Mouse (Mus musculus): ENCODE results near the gene Dguok. TPM values are rescaled to one million over a fixed set of nuclear protein-coding genes. Genes with fewer than 3 reads are reported as not detected.

Dguok gene
- polyA plus RNA-seq, 1 experiment from 2014 or later, result 30.9 TPM

- H3K36me3 ChIP-seq (ENCODE audit: control insufficient read depth, insufficient read depth), result no peaks in the 10 kb centered on the region
- H3K9me3 ChIP-seq (ENCODE audit: control insufficient read depth), result no peaks in the 10 kb centered on the region
- under 1% methylated on average over 24 of the region's 41 CpGs for WGBS
- peak overlapping the region; percentile 96 for H3K4me2 ChIP-seq (replicated peaks; ENCODE audit: low read depth)
- peaks cover 34% of the 10 kb centered on the region for H3K4me1 ChIP-seq (replicated peaks; ENCODE audit: control insufficient read depth, insufficient read depth, low read length)
- H3K27ac ChIP-seq (ENCODE audit: low read depth, low read length), result peak overlapping the region; percentile 98
- H3K4me3 ChIP-seq (ENCODE audit: low read depth, low read length), result peak overlapping the region; percentile 69
- peak; percentile 31 for TF ChIP-seq CTCF (IDR thresholded peaks at IDR 0.05; ENCODE audit: low read depth)
- peak overlapping the region; percentile 85 for H3K9ac ChIP-seq (ENCODE audit: low read depth, low read length)
- peak; percentile 15 for ATAC-seq
- no peaks in the 10 kb centered on the region for H3K27me3 ChIP-seq (replicated peaks; ENCODE audit: control insufficient read depth, insufficient read depth, low read length)
These were observed 51.2 kb downstream of the Dguok start for GRCm38 (mm10) chr6:83455328-83456130.

GRCm38 (mm10) chr6:83453706-83454105 lies 53.1 kb downstream of the Dguok start:
- H3K27me3 ChIP-seq (replicated peaks; ENCODE audit: control insufficient read depth, insufficient read depth, low read length), result no peaks in the 10 kb centered on the region
- no peak for TF ChIP-seq CTCF (IDR thresholded peaks at IDR 0.05; ENCODE audit: low read depth)
- no peak for ATAC-seq
- H3K27ac ChIP-seq (ENCODE audit: low read depth, low read length), result no peak overlapping the region
- H3K36me3 ChIP-seq (ENCODE audit: control insufficient read depth, insufficient read depth), result no peaks in the 10 kb centered on the region
- H3K9me3 ChIP-seq (ENCODE audit: control insufficient read depth), result no peaks in the 10 kb centered on the region
- peak overlapping the region; percentile 96 for H3K4me2 ChIP-seq (replicated peaks; ENCODE audit: low read depth)
- peak overlapping the region; percentile 20 for H3K4me3 ChIP-seq (ENCODE audit: low read depth, low read length)
- H3K9ac ChIP-seq (ENCODE audit: low read depth, low read length), result 0 out of 2 replicates have a peak overlapping the region, but pooled peaks have one; percentile 18
- peaks cover 48% of the 10 kb centered on the region for H3K4me1 ChIP-seq (replicated peaks; ENCODE audit: control insufficient read depth, insufficient read depth, low read length)
- 19% methylated on average over 11 of the region's 11 CpGs for WGBS

- peak overlapping the region; percentile 22 for H3K27ac ChIP-seq (ENCODE audit: low read depth, low read length)
- no peak overlapping the region for H3K4me3 ChIP-seq (ENCODE audit: low read depth, low read length)
- H3K36me3 ChIP-seq (ENCODE audit: control insufficient read depth, insufficient read depth), result peaks cover 4% of the 10 kb centered on the region; the same call in 1 of the 2 replicates
- no peak for ATAC-seq
- WGBS, result 45% methylated on average over 9 of the region's 9 CpGs
- no peaks in the 10 kb centered on the region for H3K9me3 ChIP-seq (ENCODE audit: control insufficient read depth)
- H3K4me2 ChIP-seq (replicated peaks; ENCODE audit: low read depth), result 0 out of 2 replicates have a peak overlapping the region, but pooled peaks have one; percentile 3
- no peak for TF ChIP-seq CTCF (IDR thresholded peaks at IDR 0.05; ENCODE audit: low read depth)
- H3K27me3 ChIP-seq (replicated peaks; ENCODE audit: control insufficient read depth, insufficient read depth, low read length), result no peaks in the 10 kb centered on the region
- H3K9ac ChIP-seq (ENCODE audit: low read depth, low read length), result no peak overlapping the region
- peaks cover 62% of the 10 kb centered on the region for H3K4me1 ChIP-seq (replicated peaks; ENCODE audit: control insufficient read depth, insufficient read depth, low read length)
These were observed 56.1 kb downstream of the Dguok start for GRCm38 (mm10) chr6:83450451-83451303.

GRCm38 (mm10) chr6:83449440-83449839 lies 57.3 kb downstream of the Dguok start:
- Histone ChIP-seq H3K4me3 (ENCODE audit: low read depth, low read length) (no peak overlapping the region), H3K36me3 (ENCODE audit: control insufficient read depth, insufficient read depth) (peaks cover 4% of the 10 kb centered on the region; the same call in 1 of the 2 replicates), H3K27me3 (replicated peaks; ENCODE audit: control insufficient read depth, insufficient read depth, low read length) (no peaks in the 10 kb centered on the region), H3K4me1 (replicated peaks; ENCODE audit: control insufficient read depth, insufficient read depth, low read length) (peaks cover 65% of the 10 kb centered on the region), H3K4me2 (replicated peaks; ENCODE audit: low read depth) (peak overlapping the region; percentile 17; the same call in 1 of the 2 replicates), H3K27ac (ENCODE audit: low read depth, low read length) (peak overlapping the region; percentile 46; the same call in 1 of the 2 replicates), H3K9ac (ENCODE audit: low read depth, low read length) (no peak overlapping the region), H3K9me3 (ENCODE audit: control insufficient read depth) (no peaks in the 10 kb centered on the region)
- no peak for ATAC-seq
- WGBS, result 31% methylated on average over 3 of the region's 3 CpGs
- TF ChIP-seq CTCF (IDR thresholded peaks at IDR 0.05; ENCODE audit: low read depth), result no peak

- Histone ChIP-seq H3K4me1 (replicated peaks; ENCODE audit: control insufficient read depth, insufficient read depth, low read length) (peaks cover 65% of the 10 kb centered on the region), H3K9ac (ENCODE audit: low read depth, low read length) (no peak overlapping the region), H3K27ac (ENCODE audit: low read depth, low read length) (peak overlapping the region; percentile 46; the same call in 1 of the 2 replicates), H3K4me3 (ENCODE audit: low read depth, low read length) (no peak overlapping the region), H3K36me3 (ENCODE audit: control insufficient read depth, insufficient read depth) (peaks cover 4% of the 10 kb centered on the region; the same call in 1 of the 2 replicates), H3K9me3 (ENCODE audit: control insufficient read depth) (no peaks in the 10 kb centered on the region), H3K4me2 (replicated peaks; ENCODE audit: low read depth) (0 out of 2 replicates have a peak overlapping the region, but pooled peaks have one; percentile 17), H3K27me3 (replicated peaks; ENCODE audit: control insufficient read depth, insufficient read depth, low read length) (no peaks in the 10 kb centered on the region)
- WGBS, result 58% methylated on average over 4 of the region's 4 CpGs
- TF ChIP-seq CTCF (IDR thresholded peaks at IDR 0.05; ENCODE audit: low read depth), result no peak
- no peak for ATAC-seq
These were observed 57.9 kb downstream of the Dguok start for GRCm38 (mm10) chr6:83448911-83449310.

GRCm38 (mm10) chr6:83447031-83447430 lies 59.7 kb downstream of the Dguok start:
- no peak overlapping the region for H3K4me3 ChIP-seq (ENCODE audit: low read depth, low read length)
- no peak for TF ChIP-seq CTCF (IDR thresholded peaks at IDR 0.05; ENCODE audit: low read depth)
- no peak overlapping the region; the same call in 1 of the 2 replicates for H3K4me2 ChIP-seq (replicated peaks; ENCODE audit: low read depth)
- no peak overlapping the region for H3K9ac ChIP-seq (ENCODE audit: low read depth, low read length)
- no peaks in the 10 kb centered on the region for H3K9me3 ChIP-seq (ENCODE audit: control insufficient read depth)
- 59% methylated on average over 7 of the region's 7 CpGs for WGBS
- peaks cover 4% of the 10 kb centered on the region; the same call in 1 of the 2 replicates for H3K36me3 ChIP-seq (ENCODE audit: control insufficient read depth, insufficient read depth)
- no peaks in the 10 kb centered on the region for H3K27me3 ChIP-seq (replicated peaks; ENCODE audit: control insufficient read depth, insufficient read depth, low read length)
- no peak for ATAC-seq
- peak overlapping the region; percentile 92 for H3K27ac ChIP-seq (ENCODE audit: low read depth, low read length)
- H3K4me1 ChIP-seq (replicated peaks; ENCODE audit: control insufficient read depth, insufficient read depth, low read length), result peaks cover 67% of the 10 kb centered on the region
